Mouse (Mus musculus): ENCODE data around the gene Klf15.

- TF ChIP-seq POLR2A (IDR thresholded peaks at IDR 0.05; ENCODE audit: insufficient read depth, low read depth, low read length) (no peak), CTCF (IDR thresholded peaks at IDR 0.05; ENCODE audit: insufficient read depth, low read depth, low read length) (no peak)
These were observed 50.0 kb downstream of the Klf15 start for GRCm38 (mm10) chr6:90512416-90512815.

All from olfactory bulb, adult 2 months (tissue).